Mouse (Mus musculus) heart, postnatal 0 days (tissue): ENCODE data around the gene Slc26a11. TPM values are rescaled to one million over a fixed set of nuclear protein-coding genes. Genes with fewer than 3 reads are reported as not detected.

Source experiments
- ATAC-seq: fragments of 200-750 bp; cut with Nextera tagmentation; 2 replicates; pipeline ENCODE4 v1.8.0; 2017; ENCODE audit warnings: low read depth, moderate number of reproducible peaks, moderate library complexity; ENCODE audit not compliant: insufficient read depth
- DNase-seq: peaks from one replicate; pipeline ENCODE4 v3.0.0-alpha.2; 2016; ENCODE audit warnings: low spot score
- H3K27ac ChIP-seq: fragments of 300-500 bp; sonication (generic); 2 replicates; pipeline ENCODE4 v1.5.1; 2014; ENCODE audit warnings: low read depth, mild to moderate bottlenecking
- H3K27me3 ChIP-seq: fragments of 300-500 bp; sonication (generic); 2 replicates; pipeline ENCODE4 v1.6.1; 2014; ENCODE audit warnings: low read length, mixed read lengths; ENCODE audit not compliant: control insufficient read depth, insufficient read depth
- H3K36me3 ChIP-seq: fragments of 300-500 bp; sonication (generic); replicated peaks from 2 replicates; pipeline ENCODE4 v1.6.1; 2014; ENCODE audit warnings: low read length, mixed read lengths; ENCODE audit not compliant: control insufficient read depth, insufficient read depth
- H3K4me1 ChIP-seq: fragments of 300-500 bp; sonication (generic); 2 replicates; pipeline ENCODE4 v1.6.1; 2014; ENCODE audit warnings: antibody characterized with exemption; ENCODE audit not compliant: control insufficient read depth, insufficient read depth
- H3K4me2 ChIP-seq: fragments of 300-500 bp; sonication (generic); 2 replicates; pipeline ENCODE4 v1.6.1; 2014; ENCODE audit warnings: low read depth, mild to moderate bottlenecking, low read length, moderate library complexity
- H3K4me3 ChIP-seq: fragments of 300-500 bp; sonication (generic); 2 replicates; pipeline ENCODE4 v1.5.1; 2014; ENCODE audit warnings: low read depth, low read length
- H3K9ac ChIP-seq: fragments of 300-500 bp; sonication (generic); replicated peaks from 2 replicates; pipeline ENCODE4 v1.6.1; 2014; ENCODE audit warnings: low read depth, low read length, mixed read lengths
- H3K9me3 ChIP-seq: fragments of 300-500 bp; sonication (generic); replicated peaks from 2 replicates; pipeline ENCODE4 v1.6.1; 2016; ENCODE audit warnings: low read length; ENCODE audit not compliant: control insufficient read depth
- CTCF ChIP-seq: IDR thresholded peaks from 2 replicates; pipeline ENCODE4 v1.5.1; 2016; ENCODE audit warnings: antibody characterized with exemption, control low read depth, low read depth
- EP300 ChIP-seq: IDR thresholded peaks from 2 replicates; pipeline ENCODE4 v1.6.1; 2016; ENCODE audit warnings: antibody characterized with exemption, low read depth
- WGBS: fragments of 180-500 bp; shearing (Covaris S2); extraction: QIAGEN DNeasy Blood & Tissue Kit; methylation state at CpG from one replicate; pipeline ENCODE4 v1.1.7; 2014; 5-methylcytosine and 5-hydroxymethylcytosine counted together
- polyA plus RNA-seq: library from polyadenylated mRNA; unstranded; fragments of >200 nt; fragmentation: Nextera tagmentation; extraction: Ambion mirVana; gene quantifications from 2 replicates; pipeline ENCODE4 v1.2.1, GENCODE M21; 2015
- total RNA-seq: library from RNA; depleted of rRNA; stranded (reverse); fragments of >200 nt; gene quantifications from 2 replicates; pipeline ENCODE4 v1.2.3, GENCODE M21; 2014; ENCODE audit warnings: low replicate concordance

Slc26a11 gene
- total and polyA plus RNA-seq, 2 experiments from 2014 or later: 4.0 to 5.2 TPM

DNA sequence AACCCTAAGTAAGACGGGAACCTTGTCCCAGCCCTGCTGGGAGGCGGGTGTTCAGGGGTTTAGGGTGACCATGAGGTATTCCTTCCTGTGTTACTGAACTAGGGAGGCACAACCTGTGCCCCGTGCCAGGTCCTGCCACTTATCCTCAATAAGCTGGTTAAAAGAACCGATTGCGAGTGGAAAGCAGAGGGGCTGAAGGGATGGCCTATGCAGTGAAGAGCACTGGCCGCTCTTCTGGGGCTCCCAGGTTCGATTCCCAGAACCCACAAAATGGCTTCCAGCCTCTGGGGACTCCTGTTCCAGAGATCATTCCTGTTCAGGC, 38.1 kb downstream of the Slc26a11 start:
- Histone ChIP-seq H3K36me3 (peaks cover 12% of the 10 kb centered on the region), H3K4me1 (peaks cover 33% of the 10 kb centered on the region), H3K27ac (peak overlapping the region; percentile 93), H3K9me3 (no peaks in the 10 kb centered on the region), H3K4me2 (peak overlapping the region; percentile 77), H3K4me3 (peak overlapping the region; percentile 58), H3K27me3 (no peaks in the 10 kb centered on the region), H3K9ac (peak overlapping the region; percentile 59)
- no peak for DNase-seq
- ATAC-seq: no peak
- no peak for TF ChIP-seq CTCF
- TF ChIP-seq EP300: no peak
- WGBS: 21% methylated on average over 7 of the region's 7 CpGs

DNA sequence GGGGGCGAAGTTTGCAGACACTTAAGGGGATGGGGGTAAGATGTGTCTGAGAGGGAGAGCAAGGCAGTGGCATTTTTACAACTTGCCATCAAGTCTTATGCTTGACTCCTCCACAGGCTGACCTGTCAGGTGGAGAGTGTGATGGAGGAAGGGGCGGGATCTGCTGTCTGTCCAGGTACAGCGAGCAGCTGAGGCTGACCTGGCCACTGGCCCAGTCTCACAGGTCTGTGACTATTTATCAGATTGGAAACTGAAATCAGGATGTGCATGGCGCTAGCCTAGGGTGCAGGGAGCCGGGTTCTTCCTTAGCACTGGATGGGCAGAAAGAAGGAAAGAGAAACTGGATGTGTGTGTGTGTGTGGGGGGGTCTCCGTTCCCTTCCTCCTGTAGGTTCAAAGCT, 38.9 kb downstream of the Slc26a11 start:
- Histone ChIP-seq H3K27ac (no peak overlapping the region), H3K4me2 (peak overlapping the region; percentile 77), H3K36me3 (peaks cover 12% of the 10 kb centered on the region), H3K9ac (peak overlapping the region; percentile 59; the same call in 1 of the 2 replicates), H3K4me1 (peaks cover 32% of the 10 kb centered on the region), H3K9me3 (no peaks in the 10 kb centered on the region), H3K27me3 (no peaks in the 10 kb centered on the region), H3K4me3 (peak overlapping the region; percentile 58)
- DNase-seq (no peak), ATAC-seq (no peak)
- WGBS: 66% methylated on average over 6 of the region's 6 CpGs
- TF ChIP-seq EP300 (no peak), CTCF (no peak)

DNA sequence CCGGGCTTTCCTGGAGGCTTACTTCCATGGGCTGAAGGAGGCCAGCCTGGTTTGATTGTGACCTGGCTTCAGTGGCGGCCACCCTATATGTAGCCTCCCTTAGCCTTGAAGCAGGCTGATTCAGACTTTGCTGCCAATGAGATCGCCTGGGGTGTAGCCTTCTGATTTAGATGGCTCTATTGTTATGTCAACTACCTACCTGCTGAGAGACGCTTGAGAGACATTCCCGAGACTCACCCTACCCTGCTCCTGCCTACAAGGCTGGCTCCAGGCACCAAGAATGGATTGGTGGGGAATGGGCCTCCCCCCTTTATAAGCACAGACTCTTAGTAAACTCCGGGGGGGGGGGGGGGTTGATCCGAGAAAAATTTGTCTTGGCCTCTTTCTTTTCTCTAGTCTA, 40.0 kb downstream of the Slc26a11 start:
- Histone ChIP-seq H3K4me3 (peak overlapping the region; percentile 58), H3K27me3 (no peaks in the 10 kb centered on the region), H3K9ac (peak overlapping the region; percentile 2; the same call in 1 of the 2 replicates), H3K36me3 (peaks cover 12% of the 10 kb centered on the region), H3K4me2 (peak overlapping the region; percentile 77), H3K27ac (no peak overlapping the region), H3K9me3 (no peaks in the 10 kb centered on the region), H3K4me1 (peaks cover 27% of the 10 kb centered on the region)
- 43% methylated on average over 7 of the region's 7 CpGs for WGBS
- ATAC-seq (no peak), DNase-seq (no peak)
- TF ChIP-seq CTCF (no peak), EP300 (no peak)

DNA sequence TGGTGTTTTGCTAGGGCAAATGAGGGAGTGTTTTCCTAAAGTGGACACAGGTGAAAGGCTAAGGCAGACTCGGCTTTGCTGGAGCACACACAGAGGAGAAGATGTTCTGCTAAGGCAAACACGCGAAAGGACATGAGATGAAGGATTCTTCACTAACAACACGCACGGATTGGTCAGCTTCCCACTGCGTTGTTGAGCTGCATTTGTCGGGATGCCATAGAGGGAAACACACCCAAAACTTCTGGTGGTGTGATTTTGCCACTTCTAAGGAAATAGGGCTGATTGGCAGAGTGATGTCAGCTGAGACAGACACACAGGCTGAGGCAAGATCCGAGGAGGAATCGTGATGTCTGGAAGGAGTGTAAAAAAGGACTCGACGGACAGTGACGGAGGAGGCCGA, 40.6 kb downstream of the Slc26a11 start:
- H3K36me3 ChIP-seq: peaks cover 15% of the 10 kb centered on the region
- no peak for ATAC-seq
- peaks cover 23% of the 10 kb centered on the region for H3K4me1 ChIP-seq
- WGBS: 50% methylated on average over 13 of the region's 13 CpGs
- H3K9ac ChIP-seq: no peak overlapping the region; the same call in 1 of the 2 replicates
- no peak overlapping the region for H3K27ac ChIP-seq
- no peaks in the 10 kb centered on the region for H3K9me3 ChIP-seq
- TF ChIP-seq EP300 (no peak), CTCF (no peak)
- no peak for DNase-seq
- 0 out of 2 replicates have a peak overlapping the region, but pooled peaks have one; percentile 77 for H3K4me2 ChIP-seq
- H3K27me3 ChIP-seq: no peaks in the 10 kb centered on the region
- H3K4me3 ChIP-seq: no peak overlapping the region

DNA sequence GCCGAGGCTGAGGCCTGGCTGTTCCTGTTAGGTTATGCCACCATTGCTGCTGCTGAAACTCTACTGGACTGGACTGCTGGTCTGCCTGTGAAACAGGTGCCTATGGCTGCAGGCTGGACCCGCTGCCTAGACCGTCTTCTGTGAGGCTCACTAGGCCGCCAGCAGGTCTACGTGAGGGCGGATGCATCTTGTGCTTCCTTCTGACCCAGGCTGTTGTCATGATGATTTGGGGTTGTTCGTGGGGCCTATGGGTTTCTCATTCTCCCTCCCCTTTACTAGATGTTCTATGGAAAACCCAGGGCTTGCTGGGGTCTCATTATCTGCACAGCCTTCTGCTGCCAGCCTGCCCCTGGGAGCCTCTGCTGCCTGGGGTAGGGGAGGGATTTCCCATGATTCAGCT, 41.1 kb downstream of the Slc26a11 start:
- TF ChIP-seq CTCF (no peak), EP300 (no peak)
- Histone ChIP-seq H3K36me3 (peaks cover 15% of the 10 kb centered on the region), H3K9me3 (no peaks in the 10 kb centered on the region), H3K4me2 (no peak overlapping the region), H3K27ac (no peak overlapping the region), H3K9ac (no peak overlapping the region), H3K4me3 (no peak overlapping the region), H3K27me3 (no peaks in the 10 kb centered on the region), H3K4me1 (peaks cover 18% of the 10 kb centered on the region)
- DNase-seq (no peak), ATAC-seq (no peak)
- 82% methylated on average over 7 of the region's 7 CpGs for WGBS

DNA sequence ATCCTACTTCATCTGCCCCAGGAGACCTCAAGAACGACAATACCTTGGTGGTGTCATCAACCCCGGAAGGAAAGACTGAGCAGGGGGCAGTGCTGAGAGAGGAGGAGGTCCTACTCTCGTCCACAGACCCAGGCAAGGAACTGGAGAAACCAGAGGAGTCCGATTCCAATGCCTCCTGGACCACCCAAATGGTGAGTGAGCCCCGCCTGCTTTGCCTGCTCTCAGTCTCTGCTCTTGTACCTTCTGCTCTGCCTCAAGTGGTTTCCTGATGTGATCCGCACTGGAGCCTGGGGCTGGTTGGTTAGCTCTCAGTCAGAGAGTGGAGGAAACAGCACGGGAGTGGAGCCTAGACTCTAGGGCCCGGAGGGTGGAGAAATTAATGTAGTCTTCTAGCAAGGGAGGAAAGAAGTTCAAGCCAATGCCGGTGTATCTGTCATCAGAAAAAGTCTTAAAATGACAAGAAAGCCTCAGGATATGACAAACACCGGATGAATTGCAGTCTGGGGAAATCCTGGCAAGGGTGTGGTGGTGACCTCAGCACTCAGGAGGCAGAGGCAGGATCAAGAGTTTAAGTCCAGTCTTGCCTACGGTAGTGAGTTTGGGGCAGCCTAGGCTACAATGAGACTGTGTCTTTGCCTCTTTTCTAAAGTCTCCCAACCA, 47.3 kb downstream of the Slc26a11 start:
- Histone ChIP-seq H3K36me3 (peaks cover 50% of the 10 kb centered on the region), H3K4me1 (0 out of 2 replicates have a peak, but pooled peaks cover 3% of the 10 kb centered on the region), H3K9ac (no peak overlapping the region), H3K27me3 (no peaks in the 10 kb centered on the region), H3K27ac (0 out of 2 replicates have a peak overlapping the region, but pooled peaks have one; percentile 20), H3K9me3 (no peaks in the 10 kb centered on the region), H3K4me2 (no peak overlapping the region), H3K4me3 (no peak overlapping the region)
- no peak for TF ChIP-seq CTCF
- no peak for TF ChIP-seq EP300
- 51% methylated on average over 11 of the region's 11 CpGs for WGBS
- ATAC-seq: no peak
- no peak for DNase-seq
